Mouse (Mus musculus) cerebellum, postnatal 4 days (tissue): ENCODE data around the gene Pifo.

Source experiments
- DNase-seq, 2 experiments: peaks; one replicate each; pipeline ENCODE4 v3.0.0; 2022; ENCODE audit warnings: low spot score in 2 of 2, mixed read lengths in 1 of 2

Pifo gene

GRCm38 (mm10) chr3:105957235-105957634 is 57.2 kb downstream of the Pifo start:
- DNase-seq, result no peak

- DNase-seq, result no peak
Observed at GRCm38 (mm10) chr3:105951348-105951747, 63.1 kb downstream of the Pifo start.
